Mouse (Mus musculus): ENCODE data around the gene Trpd52l3. TPM values are rescaled to one million over a fixed set of nuclear protein-coding genes. Genes with fewer than 3 reads are reported as not detected.
"Not testable (repeated sequence)": the region's sequence is repeated elsewhere in the genome, so short reads cannot be mapped to it uniquely, and the experiment has no call there.

The Trpd52l3 gene
- polyA plus RNA-seq, 1 experiment from 2014 or later = not detected

DNA sequence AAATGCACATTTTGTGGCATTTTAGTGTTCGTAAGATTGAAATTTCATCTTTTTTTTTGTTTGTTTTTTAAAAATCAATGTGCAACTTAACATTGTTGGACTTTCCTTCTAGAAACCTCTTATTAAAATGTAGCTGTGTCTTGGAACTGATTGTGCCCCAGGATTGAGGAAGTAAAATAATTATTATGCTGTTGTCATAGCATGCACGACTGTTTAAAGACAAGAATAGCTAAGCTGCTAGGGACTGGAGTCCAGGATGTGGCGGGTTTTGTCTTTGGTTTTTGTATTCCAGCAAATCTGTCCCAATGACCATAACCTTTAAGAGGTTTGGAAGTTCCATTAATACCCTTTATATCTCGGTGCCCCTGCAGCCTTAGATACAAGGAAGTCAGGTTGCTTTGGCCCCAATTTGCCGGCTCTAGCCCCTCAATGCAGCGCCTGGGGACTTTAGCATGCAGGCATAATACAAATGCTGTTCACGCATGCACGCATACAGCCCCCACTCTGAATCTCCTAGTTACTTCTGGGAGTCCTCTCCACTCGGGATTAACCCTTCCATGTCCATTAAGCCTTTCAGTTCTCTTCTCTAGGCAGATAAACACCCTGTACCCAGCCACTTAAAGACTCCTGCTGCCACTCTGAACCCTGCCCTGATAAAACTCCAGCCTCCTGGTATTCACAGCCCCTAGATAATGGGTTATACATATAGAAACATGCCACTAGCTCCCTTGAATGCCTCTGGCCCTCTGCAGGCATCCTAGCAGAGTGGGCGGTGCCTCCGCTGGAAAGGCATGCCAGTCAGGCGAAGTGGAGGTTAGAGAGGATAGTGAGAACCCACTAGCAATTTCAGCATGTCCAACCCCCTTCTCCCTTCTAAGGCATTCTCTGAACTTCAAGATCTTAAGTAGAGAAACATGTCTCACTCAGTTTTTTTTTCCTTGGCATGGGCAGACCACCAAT lies 2.9 kb upstream of the Trpd52l3 start:
- no peaks in the 10 kb centered on the region for H3K9me3 ChIP-seq
- 63% methylated on average over 12 of the region's 12 CpGs for WGBS
- no peak overlapping the region for H3K9ac ChIP-seq
- H3K27me3 ChIP-seq (replicated peaks) = no peaks in the 10 kb centered on the region
- no peak for ATAC-seq
- no peaks in the 10 kb centered on the region for H3K4me1 ChIP-seq (replicated peaks)
- H3K4me3 ChIP-seq (replicated peaks) = no peak overlapping the region
- no peak overlapping the region for H3K4me2 ChIP-seq (replicated peaks)
- H3K27ac ChIP-seq = no peak overlapping the region
- no peaks in the 10 kb centered on the region for H3K36me3 ChIP-seq

- Histone ChIP-seq H3K4me3 (replicated peaks) (no peak overlapping the region), H3K4me2 (replicated peaks) (no peak overlapping the region), H3K27ac (no peak overlapping the region), H3K27me3 (replicated peaks) (no peaks in the 10 kb centered on the region), H3K9ac (no peak overlapping the region), H3K36me3 (no peaks in the 10 kb centered on the region), H3K4me1 (replicated peaks) (no peaks in the 10 kb centered on the region), H3K9me3 (no peaks in the 10 kb centered on the region)
- no peak for ATAC-seq
- 58% methylated on average over 6 of the region's 6 CpGs for WGBS
These were observed 2.0 kb upstream of the Trpd52l3 start for GRCm38 (mm10) chr19:30001550-30001949.

DNA sequence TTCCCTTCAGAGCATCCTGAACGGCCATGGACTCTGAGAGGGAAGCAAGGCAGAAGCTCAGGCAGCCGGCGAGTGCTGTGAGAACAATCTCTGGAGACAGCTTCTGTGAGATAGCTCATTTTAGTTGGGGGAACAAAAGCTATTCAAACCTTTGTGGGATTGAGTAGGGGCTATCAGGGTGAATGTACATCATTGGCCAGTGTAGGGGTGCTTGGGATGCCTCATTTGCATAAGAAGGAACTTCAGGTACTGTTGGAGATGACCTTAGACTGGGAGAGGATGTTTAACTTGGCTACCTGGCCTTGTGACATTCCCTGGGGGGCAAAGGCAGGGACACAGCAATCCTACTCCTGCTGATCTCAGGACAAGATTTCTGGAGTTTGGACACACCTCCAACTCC lies 2.8 kb downstream of the Trpd52l3 start:
- no peak for ATAC-seq
- Histone ChIP-seq H3K27me3 (replicated peaks) (no peaks in the 10 kb centered on the region), H3K9me3 (no peaks in the 10 kb centered on the region), H3K4me3 (replicated peaks) (no peak overlapping the region), H3K36me3 (no peaks in the 10 kb centered on the region), H3K27ac (no peak overlapping the region), H3K4me1 (replicated peaks) (0 out of 2 replicates have a peak, but pooled peaks cover 3% of the 10 kb centered on the region), H3K4me2 (replicated peaks) (no peak overlapping the region), H3K9ac (no peak overlapping the region)
- 75% methylated on average over 3 of the region's 3 CpGs for WGBS

- Histone ChIP-seq H3K4me3 (replicated peaks) (no peak overlapping the region), H3K4me2 (replicated peaks) (peak overlapping the region; percentile 28; the same call in 1 of the 2 replicates), H3K27ac (no peak overlapping the region), H3K9ac (no peak overlapping the region), H3K27me3 (replicated peaks) (no peaks in the 10 kb centered on the region), H3K4me1 (replicated peaks) (0 out of 2 replicates have a peak, but pooled peaks cover 3% of the 10 kb centered on the region), H3K9me3 (no peaks in the 10 kb centered on the region), H3K36me3 (no peaks in the 10 kb centered on the region)
- no peak for ATAC-seq
- 58% methylated on average over 13 of the region's 13 CpGs for WGBS
These were observed 7.1 kb downstream of the Trpd52l3 start for GRCm38 (mm10) chr19:30010520-30011296.

DNA sequence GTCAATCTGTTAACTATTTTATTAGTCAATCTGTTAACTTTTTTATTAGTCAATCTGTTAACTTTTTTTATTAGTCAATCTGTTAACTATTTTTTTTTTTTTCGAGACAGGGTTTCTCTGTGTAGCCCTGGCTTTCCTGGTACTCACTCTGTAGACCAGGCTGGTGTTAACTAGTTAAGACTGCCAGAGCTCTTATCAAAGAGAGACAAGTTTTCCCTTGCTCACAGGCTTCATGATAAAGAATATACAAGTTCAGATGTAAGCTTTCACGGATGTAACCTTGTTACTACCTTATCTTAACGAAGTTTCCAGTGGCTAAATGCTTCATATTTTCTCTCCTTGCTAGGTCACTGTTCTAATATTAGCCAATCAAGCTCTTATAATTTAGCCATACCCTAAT lies 10.7 kb downstream of the Trpd52l3 start:
- no peaks in the 10 kb centered on the region for H3K27me3 ChIP-seq (replicated peaks)
- no peak overlapping the region for H3K4me3 ChIP-seq (replicated peaks)
- no peak overlapping the region for H3K9ac ChIP-seq
- no peak overlapping the region for H3K27ac ChIP-seq
- ATAC-seq = no peak
- 0 out of 2 replicates have a peak, but pooled peaks cover 3% of the 10 kb centered on the region for H3K4me1 ChIP-seq (replicated peaks)
- 79% methylated on average over 3 of the region's 3 CpGs for WGBS
- H3K36me3 ChIP-seq = no peaks in the 10 kb centered on the region
- H3K9me3 ChIP-seq = no peaks in the 10 kb centered on the region
- H3K4me2 ChIP-seq (replicated peaks) = no peak overlapping the region

DNA sequence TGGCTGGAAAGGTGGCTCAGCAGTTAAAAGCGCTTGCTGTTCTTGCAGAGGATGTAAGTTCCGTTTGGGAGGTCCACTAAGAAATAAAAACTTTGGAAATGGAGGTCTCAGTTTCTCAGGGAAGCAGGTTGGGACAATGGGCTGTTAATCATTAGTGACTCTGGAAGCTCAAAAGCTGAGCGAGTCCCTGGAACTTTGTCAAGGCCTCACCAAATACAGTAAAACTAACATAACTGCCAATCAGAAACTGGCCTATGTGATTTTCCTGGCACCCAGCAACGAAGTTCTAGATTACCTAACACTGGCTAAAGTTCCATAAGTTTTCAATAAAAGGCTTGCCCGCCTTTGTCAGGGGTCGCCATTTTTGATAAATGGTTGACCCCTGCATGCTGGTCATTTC lies 12.6 kb downstream of the Trpd52l3 start:
- no peaks in the 10 kb centered on the region for H3K36me3 ChIP-seq
- no peaks in the 10 kb centered on the region for H3K4me1 ChIP-seq (replicated peaks)
- H3K9me3 ChIP-seq = no peaks in the 10 kb centered on the region
- no peak overlapping the region for H3K27ac ChIP-seq
- H3K4me3 ChIP-seq (replicated peaks) = no peak overlapping the region
- H3K9ac ChIP-seq = no peak overlapping the region
- H3K4me2 ChIP-seq (replicated peaks) = no peak overlapping the region
- 67% methylated on average over 6 of the region's 6 CpGs for WGBS
- no peaks in the 10 kb centered on the region for H3K27me3 ChIP-seq (replicated peaks)
- ATAC-seq = no peak

GRCm38 (mm10) chr19:30023419-30023818 lies 19.8 kb downstream of the Trpd52l3 start:
- H3K36me3 ChIP-seq; H3K4me1 ChIP-seq (replicated peaks); H3K27ac ChIP-seq; H3K27me3 ChIP-seq (replicated peaks); H3K9ac ChIP-seq; ATAC-seq; H3K9me3 ChIP-seq; H3K4me3 ChIP-seq (replicated peaks); H3K4me2 ChIP-seq (replicated peaks): not testable (repeated sequence)
- WGBS = 93% methylated on average over 10 of the region's 10 CpGs

- H3K27ac ChIP-seq = no peak overlapping the region
- ATAC-seq = no peak
- WGBS = 53% methylated on average over 11 of the region's 11 CpGs
- no peak overlapping the region for H3K4me3 ChIP-seq (replicated peaks)
- peaks cover 6% of the 10 kb centered on the region; the same call in 1 of the 2 replicates for H3K4me1 ChIP-seq (replicated peaks)
- no peaks in the 10 kb centered on the region for H3K27me3 ChIP-seq (replicated peaks)
- H3K36me3 ChIP-seq = no peaks in the 10 kb centered on the region
- H3K9me3 ChIP-seq = no peaks in the 10 kb centered on the region
- H3K4me2 ChIP-seq (replicated peaks) = no peak overlapping the region; the same call in 1 of the 2 replicates
- H3K9ac ChIP-seq = no peak overlapping the region
These were observed 25.6 kb downstream of the Trpd52l3 start for GRCm38 (mm10) chr19:30029002-30029710.

- H3K27ac ChIP-seq = peak within 1 kb of the TSS; percentile 92
- peak within 1 kb of the TSS; percentile 81 for H3K4me2 ChIP-seq (replicated peaks)
- no peaks in the 10 kb centered on the region for H3K27me3 ChIP-seq (replicated peaks)
- H3K4me1 ChIP-seq (replicated peaks) = peaks cover 6% of the 10 kb centered on the region; the same call in 1 of the 2 replicates
- ATAC-seq = peak; percentile 98
- no peaks in the 10 kb centered on the region for H3K9me3 ChIP-seq
- 2% methylated on average over 74 of the region's 74 CpGs for WGBS
- peak within 1 kb of the TSS; percentile 96 for H3K4me3 ChIP-seq (replicated peaks)
- H3K9ac ChIP-seq = peak within 1 kb of the TSS; percentile 99
- H3K36me3 ChIP-seq = no peaks in the 10 kb centered on the region
These were observed 26.5 kb downstream of the Trpd52l3 start, which contains the start of gene Uhrf2 for GRCm38 (mm10) chr19:30029894-30030635. TSS of gene Uhrf2 (plus strand) at chr19:30030513.

DNA sequence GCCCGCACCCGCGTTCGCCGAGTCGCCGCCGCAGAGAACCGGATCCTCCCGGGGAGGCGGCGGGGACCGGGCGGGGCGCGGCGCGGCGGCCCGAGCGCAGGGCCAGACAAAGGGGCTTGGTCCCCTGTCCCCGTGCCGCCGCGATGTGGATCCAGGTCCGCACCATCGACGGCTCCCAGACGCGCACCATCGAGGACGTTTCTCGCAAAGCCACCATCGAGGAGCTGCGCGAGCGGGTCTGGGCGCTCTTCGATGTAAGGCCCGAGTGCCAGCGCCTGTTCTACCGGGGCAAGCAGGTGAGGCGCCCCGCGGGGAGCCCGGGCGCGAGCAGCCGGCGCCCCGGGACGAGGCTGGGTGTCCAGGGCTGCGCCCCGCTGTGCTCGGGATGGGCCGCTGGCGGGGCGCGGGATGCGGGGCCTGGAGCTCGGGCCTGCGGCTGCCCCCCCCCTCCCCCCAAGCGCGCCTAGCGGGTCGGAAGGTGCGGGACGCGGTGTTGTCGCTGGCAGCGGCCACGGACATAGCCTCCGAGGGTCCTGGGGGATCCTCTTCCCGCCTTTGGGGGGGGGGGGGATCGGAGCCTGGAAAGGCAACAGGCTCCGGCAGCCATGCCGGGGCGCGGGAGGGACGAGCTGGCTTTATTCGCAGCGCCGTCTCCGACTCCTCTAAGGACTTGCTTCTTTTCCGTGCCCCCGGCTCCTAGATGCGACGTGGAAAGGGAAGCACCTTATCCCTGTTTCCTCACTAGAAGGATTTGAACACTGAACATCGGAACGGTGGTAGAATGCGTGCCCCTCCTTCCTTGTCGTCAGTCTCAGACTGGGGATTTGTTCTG lies 27.3 kb downstream of the Trpd52l3 start:
- no peaks in the 10 kb centered on the region for H3K9me3 ChIP-seq
- ATAC-seq = peak; percentile 64
- H3K4me1 ChIP-seq (replicated peaks) = peaks cover 8% of the 10 kb centered on the region; the same call in 1 of the 2 replicates
- no peaks in the 10 kb centered on the region for H3K27me3 ChIP-seq (replicated peaks)
- peak overlapping the region; percentile 92 for H3K27ac ChIP-seq
- peak overlapping the region; percentile 99 for H3K9ac ChIP-seq
- peak overlapping the region; percentile 81 for H3K4me2 ChIP-seq (replicated peaks)
- peak overlapping the region; percentile 96 for H3K4me3 ChIP-seq (replicated peaks)
- H3K36me3 ChIP-seq = no peaks in the 10 kb centered on the region
- under 1% methylated on average over 77 of the region's 92 CpGs for WGBS

All from intestine, embryonic 15.5 days (tissue).